Mouse (Mus musculus): Measurements from ENCODE around the gene Gon7.

The Gon7 gene

GRCm38 (mm10) chr12:102743036-102743588, 14.5 kb downstream of the Gon7 start:
- DNase-seq (ENCODE audit: low spot score), result no peak

DNA sequence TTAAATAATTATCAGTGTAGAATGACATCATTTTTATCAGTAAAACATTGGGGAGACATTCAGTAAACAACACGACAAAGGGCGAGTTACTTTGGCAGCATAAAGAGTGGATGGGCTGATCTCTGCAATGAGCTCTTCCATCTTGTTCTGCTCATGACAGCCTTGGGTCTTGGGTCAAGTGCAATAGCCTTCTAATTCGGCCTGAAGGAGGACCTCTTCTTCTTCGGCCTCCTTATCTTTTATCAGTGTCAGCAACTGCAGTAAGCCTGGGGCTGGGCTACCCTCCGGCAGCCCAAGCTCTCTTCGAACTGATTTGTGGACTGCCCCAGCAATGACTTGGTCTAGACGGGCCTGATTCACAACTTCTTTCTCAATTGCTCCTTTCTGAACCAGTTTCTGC, 15.5 kb downstream of the Gon7 start:
- DNase-seq (ENCODE audit: low spot score), result no peak

GRCm38 (mm10) chr12:102740285-102740684, 17.3 kb downstream of the Gon7 start:
- peak; percentile 20 for DNase-seq (ENCODE audit: low spot score)

- no peak for DNase-seq (ENCODE audit: low spot score)
Observed at GRCm38 (mm10) chr12:102739096-102739495, 18.5 kb downstream of the Gon7 start.

DNA sequence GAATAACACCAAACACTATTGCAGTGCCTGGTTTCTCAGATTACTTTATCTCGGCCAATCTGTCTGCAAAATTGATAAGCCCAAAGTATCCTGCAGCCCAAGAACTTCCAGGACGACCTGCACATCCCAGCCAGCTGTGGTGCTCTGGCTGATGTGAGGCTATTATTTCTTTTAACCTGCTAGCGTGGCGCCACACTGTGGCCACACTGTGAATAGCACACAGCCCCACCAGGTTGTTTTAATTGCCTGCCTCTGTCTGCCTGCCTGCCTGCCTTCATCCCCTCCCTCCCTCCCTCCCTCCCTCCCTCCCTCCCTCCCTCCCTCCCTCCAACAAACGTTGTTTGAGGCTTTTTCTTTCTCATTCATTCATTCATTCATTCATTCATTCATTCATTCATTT, 24.2 kb downstream of the Gon7 start:
- peak; percentile 49 for DNase-seq (ENCODE audit: low spot score)

DNA sequence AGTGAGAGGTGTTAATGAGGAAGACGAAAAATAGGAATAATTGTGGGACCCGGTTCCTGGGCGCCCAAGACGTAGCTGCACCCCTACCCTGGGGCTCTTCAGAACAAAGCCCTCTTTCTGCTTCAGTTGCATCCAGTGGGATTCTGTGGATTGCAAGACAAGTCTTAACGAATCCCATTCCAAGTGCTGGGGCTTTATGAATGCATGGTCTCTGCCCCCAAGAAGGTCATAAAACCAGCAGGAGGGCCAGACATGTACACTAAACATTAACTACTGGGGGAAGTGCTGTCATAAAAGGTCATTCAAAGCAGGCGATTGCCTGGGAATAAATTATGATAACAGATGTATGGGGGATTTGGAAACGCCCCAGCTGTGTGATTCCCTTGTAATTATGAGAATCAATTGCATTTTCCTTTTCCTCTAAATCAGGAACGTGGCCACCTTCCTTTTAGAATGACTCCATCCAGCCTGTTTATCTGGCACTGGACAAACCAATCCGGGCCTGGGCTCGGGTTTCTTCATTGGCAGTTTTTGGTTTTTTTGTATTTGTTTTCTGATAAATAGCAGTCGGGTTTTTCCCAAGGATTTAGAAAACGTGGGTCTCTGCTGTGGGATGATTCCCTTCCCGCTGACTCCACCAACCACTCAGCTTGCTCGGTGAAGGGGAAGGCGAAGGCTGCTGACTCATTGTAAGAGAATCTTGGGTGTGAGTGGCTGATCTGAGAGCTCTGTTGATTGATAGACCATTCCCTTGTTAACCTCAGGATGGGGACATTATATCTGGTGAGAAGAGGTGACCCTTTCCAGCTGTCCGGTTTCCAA, 26.6 kb downstream of the Gon7 start:
- no peak for DNase-seq (ENCODE audit: low spot score)

- DNase-seq (ENCODE audit: low spot score), result peak; percentile 76
Observed at GRCm38 (mm10) chr12:102729855-102730797, 27.5 kb downstream of the Gon7 start.

DNA sequence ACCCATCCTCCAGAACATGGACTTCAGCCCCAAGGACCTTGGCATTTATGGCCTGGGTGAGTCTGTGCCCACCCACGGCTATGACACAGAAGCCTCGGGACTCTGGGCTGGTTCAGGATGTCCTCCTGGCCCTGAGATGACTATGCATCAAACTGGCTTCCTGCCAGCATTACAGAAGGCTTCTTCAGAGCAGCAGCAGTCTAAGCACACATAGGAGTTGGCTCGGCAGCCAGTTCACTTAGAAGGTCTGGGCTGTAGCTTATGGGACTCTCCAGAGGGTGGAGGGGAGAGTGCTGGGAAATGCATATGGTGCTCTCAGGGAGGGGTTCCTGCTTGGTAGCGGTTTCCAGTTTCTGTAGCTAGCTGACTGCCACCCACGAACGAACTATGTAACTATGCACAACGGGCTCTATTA, 31.8 kb downstream of the Gon7 start:
- DNase-seq (ENCODE audit: low spot score), result no peak

- DNase-seq (ENCODE audit: low spot score), result no peak
Observed at GRCm38 (mm10) chr12:102725146-102725545, 32.5 kb downstream of the Gon7 start.

GRCm38 (mm10) chr12:102723861-102724260, 33.7 kb downstream of the Gon7 start:
- DNase-seq (ENCODE audit: low spot score), result no peak

DNA sequence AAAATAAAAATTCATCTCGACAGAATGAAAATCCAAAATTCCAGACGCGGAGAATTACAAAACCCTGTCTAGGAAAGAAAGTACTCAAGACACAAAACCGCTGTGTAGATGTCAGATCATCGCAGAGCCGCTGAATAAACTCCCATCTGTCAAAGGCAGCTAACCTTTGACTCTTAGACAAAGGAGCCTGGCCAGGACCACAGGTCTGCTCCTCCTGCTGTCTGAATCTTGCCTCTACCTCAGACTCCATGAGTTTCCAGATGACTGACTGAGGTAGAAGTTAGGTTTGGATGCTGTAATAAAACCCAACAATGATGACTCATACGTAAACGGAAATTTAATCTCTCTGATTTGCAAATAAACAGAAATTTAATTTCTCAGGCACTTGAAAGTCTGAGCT, 34.6 kb downstream of the Gon7 start:
- DNase-seq (ENCODE audit: low spot score), result no peak

- DNase-seq (ENCODE audit: low spot score), result no peak
Observed at GRCm38 (mm10) chr12:102722451-102722850, 35.2 kb downstream of the Gon7 start.

GRCm38 (mm10) chr12:102719552-102720315, 37.9 kb downstream of the Gon7 start:
- no peak for DNase-seq (ENCODE audit: low spot score)

DNA sequence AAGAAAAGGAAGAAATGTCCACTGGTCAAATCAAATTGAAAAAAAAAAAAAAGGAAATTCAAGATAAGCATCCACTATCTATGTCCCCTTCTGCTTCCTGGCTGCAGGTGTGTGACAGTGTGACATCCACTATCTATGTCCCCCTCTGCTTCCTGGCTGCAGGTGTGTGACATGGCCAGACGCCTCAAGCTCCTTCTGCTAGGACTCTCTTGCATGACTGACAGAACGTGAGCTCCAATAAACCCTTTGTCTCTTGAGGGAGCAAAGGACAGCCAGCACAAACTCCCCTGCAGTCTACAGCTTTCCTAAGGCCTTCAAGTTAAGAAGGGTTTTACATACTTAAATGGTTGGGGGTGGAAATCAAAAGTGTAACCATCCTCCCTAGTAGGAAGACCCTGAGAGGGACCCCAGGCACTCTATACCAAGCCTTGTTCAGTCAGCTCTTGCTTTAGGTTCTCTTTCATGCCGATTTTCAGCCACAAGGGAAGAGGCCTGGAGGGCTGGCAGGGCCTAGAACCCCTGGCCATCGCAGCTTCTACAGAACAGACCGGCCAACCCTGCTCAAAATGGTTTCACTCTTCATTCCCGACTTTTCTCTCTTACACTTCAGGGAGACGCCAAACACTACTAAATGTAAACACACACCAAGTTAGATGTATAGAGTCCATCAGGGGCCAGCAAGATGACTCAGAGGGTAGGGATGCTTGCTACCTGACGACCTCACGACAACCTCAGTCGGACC, 42.8 kb downstream of the Gon7 start:
- no peak for DNase-seq (ENCODE audit: low spot score)

GRCm38 (mm10) chr12:102714116-102714515, 43.5 kb downstream of the Gon7 start:
- DNase-seq (ENCODE audit: low spot score), result no peak

GRCm38 (mm10) chr12:102713153-102713865, 44.3 kb downstream of the Gon7 start:
- no peak for DNase-seq (ENCODE audit: low spot score)

DNA sequence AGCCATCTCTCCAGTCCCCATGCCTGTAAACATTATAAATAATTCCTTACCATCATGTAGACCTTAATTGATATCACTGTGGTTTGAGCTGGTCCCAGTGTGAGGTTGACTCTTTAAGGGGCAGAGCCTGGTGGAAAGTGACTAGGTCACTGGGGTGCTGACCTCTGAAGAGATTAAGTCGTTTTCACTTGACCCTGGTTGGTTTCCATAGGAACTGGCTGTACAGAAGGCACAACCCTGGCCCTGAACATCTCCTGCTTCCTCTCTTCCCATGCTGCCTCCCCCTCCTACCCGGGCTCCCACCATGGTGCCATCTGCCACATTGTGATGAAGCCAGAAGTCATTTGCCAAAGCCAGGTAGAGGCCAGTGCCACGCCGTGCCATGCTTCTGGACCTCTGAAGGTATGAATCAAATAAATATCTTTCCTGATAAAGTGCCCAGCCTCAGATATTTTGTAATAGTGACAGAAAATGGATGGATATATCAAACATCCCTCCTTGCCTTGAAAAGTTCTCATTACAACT, 46.7 kb downstream of the Gon7 start:
- no peak for DNase-seq (ENCODE audit: low spot score)

- no peak for DNase-seq (ENCODE audit: low spot score)
Observed at GRCm38 (mm10) chr12:102709896-102710295, 47.7 kb downstream of the Gon7 start.

DNA sequence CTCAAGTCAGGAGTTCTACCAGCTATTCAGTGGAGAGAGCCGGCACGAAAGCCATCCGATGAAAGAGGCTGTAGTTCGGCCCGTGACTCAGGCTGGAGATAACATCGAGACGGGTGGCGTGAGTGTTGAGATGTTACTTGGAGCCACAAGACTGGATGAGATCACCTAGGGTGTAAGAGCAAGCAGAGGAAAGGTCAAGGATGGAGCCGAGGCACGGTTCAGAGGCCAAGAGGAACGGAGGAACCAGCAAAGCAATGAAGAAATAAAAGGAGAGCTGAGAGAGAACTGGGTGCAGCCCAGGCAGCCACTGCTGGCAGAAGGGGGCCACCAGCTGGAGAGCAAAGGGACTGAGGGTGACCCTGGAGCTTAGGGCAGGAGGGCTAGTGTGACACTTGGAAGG, 49.4 kb downstream of the Gon7 start:
- DNase-seq (ENCODE audit: low spot score), result no peak

GRCm38 (mm10) chr12:102706833-102707463, 50.7 kb downstream of the Gon7 start:
- no peak for DNase-seq (ENCODE audit: low spot score)

All from lung, postnatal 25 days (tissue).